Mouse (Mus musculus): ENCODE measurements at regions not wholly inside any gene's neighbourhood (a gene's known extent, or its start where the extent isn't known, plus 50 kb on each side); places are given as distances from the start of the nearest gene placed in this dataset.

DNA sequence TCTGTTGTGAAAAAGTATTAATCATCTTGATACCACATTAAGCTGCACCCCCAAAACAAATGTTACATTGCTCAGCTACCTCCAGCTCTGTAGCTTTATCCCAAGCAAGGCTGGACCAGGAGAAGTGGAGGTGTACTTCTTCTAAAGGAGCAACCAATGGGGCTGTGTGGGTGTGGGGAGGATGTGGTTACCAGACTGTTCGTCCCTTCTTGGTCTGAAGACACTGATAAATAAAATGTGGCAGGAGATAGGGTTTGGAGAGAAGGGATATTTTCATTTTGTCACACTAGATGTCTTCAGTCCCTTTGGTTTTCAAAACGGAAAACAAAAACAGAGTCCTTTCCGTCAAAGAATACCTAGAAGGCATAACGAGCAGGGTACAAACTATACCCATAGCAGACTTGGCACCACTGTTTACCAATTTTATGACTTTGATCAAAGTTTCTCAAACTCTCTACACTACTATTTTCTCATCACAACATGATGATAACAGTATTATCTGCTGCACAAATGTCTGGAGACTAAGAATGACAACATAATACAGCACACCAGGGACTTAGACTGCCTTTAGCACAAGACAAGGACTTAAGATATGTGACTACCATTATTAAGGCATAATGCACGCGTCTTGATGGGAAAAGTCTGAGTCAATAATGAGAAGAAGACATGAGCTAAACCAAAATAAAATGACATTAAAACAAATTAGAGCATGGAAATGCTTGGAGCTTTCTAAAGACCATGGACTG is 253.4 kb upstream of the Rag2 start:
- DNase-seq (ENCODE audit: low spot score): no peak

- DNase-seq (ENCODE audit: low spot score): no peak
Observed at GRCm38 (mm10) chr2:101371834-101372493, 252.6 kb upstream of the Rag2 start.

- DNase-seq (ENCODE audit: low spot score): no peak
Observed at GRCm38 (mm10) chr2:101380595-101380994, 243.9 kb upstream of the Rag2 start.

DNA sequence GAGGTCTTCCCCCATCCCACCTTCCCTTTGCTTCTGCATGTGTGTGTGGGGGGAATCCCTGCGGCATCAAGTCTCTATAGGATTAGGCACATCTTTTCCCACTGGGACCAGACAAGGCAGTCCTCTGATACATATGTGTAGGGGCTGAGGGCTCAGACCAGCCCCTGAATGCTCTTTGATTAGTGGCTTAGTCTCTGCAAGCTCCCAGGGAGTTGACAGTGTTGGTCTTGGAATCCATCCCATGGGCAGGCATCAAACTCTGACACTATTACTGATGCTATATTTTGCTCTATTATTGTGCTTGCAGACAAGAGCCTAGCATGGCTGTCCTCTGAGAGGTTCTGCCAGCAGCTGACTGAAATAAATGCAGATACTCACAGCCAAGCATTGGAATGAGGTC is 209.5 kb upstream of the Rag2 start:
- DNase-seq (ENCODE audit: low spot score): no peak

GRCm38 (mm10) chr2:101416702-101417101 is 207.8 kb upstream of the Rag2 start:
- DNase-seq (ENCODE audit: low spot score): no peak

GRCm38 (mm10) chr2:101433141-101433895 is 191.2 kb upstream of the Rag2 start:
- DNase-seq (ENCODE audit: low spot score): no peak

- DNase-seq (ENCODE audit: low spot score): no peak
Observed at GRCm38 (mm10) chr2:101440231-101440630, 184.3 kb upstream of the Rag2 start.

- no peak for DNase-seq (ENCODE audit: low spot score)
Observed at GRCm38 (mm10) chr2:101441081-101441630, 183.4 kb upstream of the Rag2 start.

DNA sequence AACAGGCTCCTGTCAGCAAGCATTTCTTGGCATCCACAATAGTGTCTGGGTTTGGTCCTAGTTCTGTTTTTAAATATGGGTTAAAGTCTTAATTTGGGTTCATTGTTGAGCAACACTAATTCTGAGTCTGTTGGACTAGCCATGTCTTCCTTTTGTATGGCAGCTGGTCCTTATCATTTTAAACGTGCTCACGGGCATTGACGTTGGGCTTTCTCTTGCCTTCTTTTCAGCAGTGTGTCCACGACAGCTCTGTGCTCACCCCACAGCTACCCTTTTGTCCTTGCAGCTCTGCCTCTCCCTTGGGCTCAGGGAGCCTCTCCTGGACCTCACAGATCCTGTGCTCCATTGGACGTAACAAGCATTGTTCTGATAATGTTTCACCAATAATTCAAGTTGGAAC is 168.9 kb upstream of the Rag2 start:
- no peak for DNase-seq (ENCODE audit: low spot score)

DNA sequence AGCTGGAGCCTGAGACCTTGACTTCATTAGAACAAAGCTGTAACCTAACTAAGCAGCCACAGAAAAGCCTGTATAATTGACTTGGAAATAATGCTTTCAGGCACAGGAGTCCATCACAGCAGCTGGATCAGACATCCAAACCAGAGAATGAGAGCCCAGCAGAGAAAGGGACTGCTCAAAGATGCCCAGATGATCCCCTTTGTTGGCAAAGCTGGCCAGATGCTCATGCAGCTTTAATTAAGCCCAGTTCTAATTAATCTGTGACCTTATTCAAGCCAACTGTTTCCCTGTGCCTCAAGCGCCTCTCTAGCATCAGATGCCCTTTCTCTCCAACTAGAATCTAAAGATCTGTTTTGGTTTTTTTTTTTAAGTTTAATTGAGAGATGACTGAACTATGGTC is 165.6 kb upstream of the Rag2 start:
- DNase-seq (ENCODE audit: low spot score): no peak

GRCm38 (mm10) chr2:101462450-101462849 is 162.1 kb upstream of the Rag2 start:
- DNase-seq (ENCODE audit: low spot score): no peak

DNA sequence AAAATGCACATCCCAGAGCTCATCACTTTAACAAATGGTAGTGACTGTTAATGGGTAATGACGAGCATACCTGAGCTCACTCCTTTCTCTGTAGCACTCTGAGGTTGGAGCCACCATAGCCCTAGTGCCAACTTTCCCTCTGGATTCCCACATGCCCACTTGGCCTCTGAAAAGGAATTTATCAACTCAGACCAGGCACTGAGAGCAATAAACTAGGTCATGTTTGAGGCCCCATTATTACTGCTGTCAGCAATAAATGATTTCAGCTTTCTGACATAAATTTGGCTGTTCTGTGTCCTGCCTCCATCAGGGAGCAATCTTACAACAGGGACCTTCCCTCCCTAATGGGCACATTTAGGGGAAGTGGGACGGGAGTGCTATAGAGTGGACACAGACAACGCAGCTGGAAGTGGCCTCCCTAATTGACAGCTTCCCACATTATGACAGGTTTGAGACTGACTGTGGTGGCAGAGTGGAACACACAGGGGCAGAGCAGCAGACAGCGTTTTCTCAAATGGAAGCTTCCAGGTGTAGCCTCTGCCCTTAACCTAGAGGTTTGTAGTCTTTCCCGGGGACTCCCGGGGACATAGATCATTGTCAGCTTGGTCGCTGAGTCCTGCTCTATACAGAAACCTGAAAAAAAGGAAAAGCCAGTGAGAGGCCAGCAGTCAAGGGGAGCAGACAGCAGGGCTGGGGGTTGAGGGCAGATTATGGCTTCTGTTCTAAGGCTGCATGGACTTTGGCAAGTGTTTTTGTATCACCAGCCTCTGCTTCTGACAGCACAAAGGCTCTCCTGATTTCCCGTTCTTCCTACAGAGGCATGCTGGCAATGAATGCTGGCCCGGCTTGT is 160.0 kb upstream of the Rag2 start:
- no peak for DNase-seq (ENCODE audit: low spot score)

- no peak for DNase-seq (ENCODE audit: low spot score)
Observed at GRCm38 (mm10) chr2:101470569-101471100, 153.9 kb upstream of the Rag2 start.

DNA sequence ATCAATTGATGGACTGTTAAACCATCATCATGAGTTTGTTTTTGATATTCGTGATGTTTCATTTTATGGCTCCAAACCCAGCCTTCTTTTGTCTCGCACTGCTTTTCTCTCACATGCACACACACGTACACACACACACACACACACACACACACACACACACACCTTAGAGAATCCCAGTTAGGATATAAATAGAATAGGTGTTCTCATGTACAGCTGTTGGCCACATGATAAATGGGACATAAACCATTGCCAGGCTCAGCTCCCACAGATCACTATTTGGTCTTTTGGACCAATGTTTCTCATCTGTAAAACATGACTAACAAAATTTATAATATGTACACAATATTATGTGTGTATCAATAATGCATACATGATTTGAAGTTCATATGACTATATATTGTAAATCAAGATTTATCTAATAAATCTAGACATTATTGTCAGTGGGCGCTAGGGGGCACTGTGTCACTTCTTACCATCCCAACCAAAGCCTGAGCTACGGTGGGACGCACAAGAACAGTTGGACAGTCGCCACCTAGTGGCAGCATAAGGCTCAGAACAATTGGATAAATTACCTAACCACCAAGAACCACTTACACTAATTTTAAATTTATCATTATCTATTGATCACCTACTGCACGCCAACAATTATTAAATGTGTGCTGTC is 151.9 kb upstream of the Rag2 start:
- peak; percentile 74 for DNase-seq (ENCODE audit: low spot score)

GRCm38 (mm10) chr2:101473116-101473485 is 151.4 kb upstream of the Rag2 start:
- no peak for DNase-seq (ENCODE audit: low spot score)

GRCm38 (mm10) chr2:101476862-101477261 is 147.7 kb upstream of the Rag2 start:
- DNase-seq (ENCODE audit: low spot score): no peak

DNA sequence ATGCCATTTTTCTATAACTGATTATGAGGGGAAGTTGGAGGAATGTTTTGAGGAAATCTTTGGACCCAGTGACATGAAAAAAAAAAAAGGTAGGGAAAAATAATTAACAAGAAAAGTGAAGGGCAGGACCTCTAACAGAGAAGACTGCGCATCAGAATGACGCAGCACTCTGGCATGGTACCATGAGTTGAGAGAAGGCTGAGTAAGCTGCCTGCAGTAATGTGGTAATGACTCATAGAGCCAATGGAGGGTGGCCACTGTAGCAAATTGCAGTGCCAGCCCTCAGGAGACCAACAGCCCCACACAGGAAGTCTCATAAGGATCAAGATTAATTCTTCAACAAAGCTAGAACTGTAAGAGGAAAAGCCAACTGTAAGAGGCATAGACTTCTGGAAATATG is 134.3 kb upstream of the Rag2 start:
- no peak for DNase-seq (ENCODE audit: low spot score)

DNA sequence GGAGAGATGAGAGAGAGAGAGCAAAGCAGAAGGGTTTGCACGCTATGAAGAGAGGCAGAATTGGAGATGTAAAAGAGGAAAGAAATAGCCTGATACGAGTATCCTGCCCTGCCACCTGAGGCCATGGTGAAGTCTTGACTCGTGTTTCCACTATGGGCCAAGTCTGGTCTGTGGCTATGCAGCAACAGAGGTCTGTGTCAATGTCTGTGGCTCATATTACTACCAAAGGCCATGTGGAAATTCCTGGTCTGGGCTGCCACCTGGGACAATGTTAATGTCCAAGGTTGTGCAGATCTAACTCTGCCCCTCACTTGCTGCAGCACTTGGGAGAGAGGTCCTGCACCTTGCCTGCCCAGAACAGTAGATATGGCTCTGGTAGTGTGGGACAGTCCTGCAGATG is 132.8 kb upstream of the Rag2 start:
- DNase-seq (ENCODE audit: low spot score): no peak

- DNase-seq (ENCODE audit: low spot score): no peak
Observed at GRCm38 (mm10) chr2:101508116-101508515, 116.4 kb upstream of the Rag2 start.

All from T-cell, adult 2 months (primary cell).